Mouse (Mus musculus): ENCODE measurements around the gene Cd274. TPM values are rescaled to one million over a fixed set of nuclear protein-coding genes. Genes with fewer than 3 reads are reported as not detected.
"Not testable (repeated sequence)": the region's sequence is repeated elsewhere in the genome, so short reads cannot be mapped to it uniquely, and the experiment has no call there.

Gene Cd274
- total RNA-seq, 2 experiments from 2014 or later: 3.4 to 8.4 TPM

DNA sequence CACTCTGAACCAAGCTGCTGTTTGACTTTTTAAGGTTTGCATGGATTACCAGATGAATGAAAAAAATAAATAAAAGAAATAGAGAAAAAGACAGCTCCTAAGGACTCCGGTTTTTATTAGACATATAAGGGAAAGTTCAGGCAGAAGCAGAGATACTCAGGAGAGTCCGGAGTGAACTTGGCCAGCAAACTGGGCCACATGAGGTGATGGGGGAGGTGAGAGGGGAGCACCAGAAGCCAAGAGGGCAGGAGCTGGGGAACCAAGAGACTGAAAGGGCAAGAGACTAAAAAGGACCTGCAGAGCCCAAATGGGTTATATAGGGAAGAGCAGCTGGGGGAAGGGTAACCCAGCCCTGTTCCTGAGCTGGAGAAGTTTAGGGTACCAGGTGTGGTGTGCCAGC, 27.5 kb downstream of the Cd274 start:
- DNase-seq: peak in 1 of 2 experiments; percentile 22

DNA sequence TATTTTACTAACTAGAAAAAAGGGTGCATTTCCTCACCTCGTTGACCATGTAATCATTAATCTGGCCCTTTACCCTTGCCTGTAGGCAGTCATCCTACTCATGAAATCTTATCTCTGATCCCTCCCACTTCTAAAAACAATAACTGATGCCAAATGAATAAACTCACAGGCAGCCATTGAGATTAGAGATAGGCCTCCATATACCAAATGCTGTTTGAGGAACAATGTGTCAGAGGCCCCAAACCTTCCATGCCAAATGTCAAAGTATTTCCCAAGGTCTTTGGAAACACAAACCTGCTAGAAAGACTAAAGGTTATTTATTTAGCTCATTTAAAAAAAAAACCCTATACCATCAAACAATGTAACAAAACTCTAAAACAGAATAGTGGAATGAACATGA, 29.1 kb downstream of the Cd274 start:
- DNase-seq: no peak

DNA sequence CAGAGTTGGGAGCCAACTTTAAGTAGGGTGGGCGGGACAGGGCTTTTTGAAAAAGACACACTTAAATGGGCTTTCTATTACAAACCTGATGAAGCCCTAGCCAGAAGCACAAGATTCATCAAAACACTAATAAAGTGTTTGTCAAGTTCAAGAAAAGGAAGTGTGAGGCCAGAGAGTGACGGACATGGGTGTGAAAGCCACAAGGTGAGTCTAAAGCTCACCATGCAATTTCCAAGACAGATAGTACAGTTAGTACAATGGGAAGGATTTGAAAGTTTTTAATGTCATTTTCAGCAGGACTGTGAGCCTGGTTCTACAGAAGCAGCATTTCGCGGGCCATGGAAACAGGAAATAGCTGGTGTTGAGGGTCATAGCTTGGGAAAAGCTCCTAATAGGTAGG, 32.5 kb downstream of the Cd274 start:
- no peak for DNase-seq

DNA sequence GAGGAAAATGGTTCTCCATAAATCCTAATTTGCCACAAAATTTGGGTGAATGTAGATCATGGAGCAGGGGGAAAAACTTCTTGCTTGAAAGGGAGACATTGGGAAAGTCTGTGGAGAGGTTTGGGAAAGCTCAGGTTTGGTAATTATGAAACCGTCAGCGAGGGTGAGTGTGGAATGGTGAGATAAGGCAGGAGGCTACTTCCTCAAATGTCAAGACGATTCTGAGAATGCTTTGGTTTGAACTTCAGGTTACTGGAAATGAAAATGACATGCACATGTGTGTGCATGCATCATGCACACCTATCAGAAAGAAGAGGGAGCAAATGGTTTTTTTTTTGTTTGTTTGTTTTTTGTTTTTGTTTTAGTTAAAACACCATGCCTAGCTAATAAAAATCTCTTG, 33.2 kb downstream of the Cd274 start:
- DNase-seq: no peak

DNA sequence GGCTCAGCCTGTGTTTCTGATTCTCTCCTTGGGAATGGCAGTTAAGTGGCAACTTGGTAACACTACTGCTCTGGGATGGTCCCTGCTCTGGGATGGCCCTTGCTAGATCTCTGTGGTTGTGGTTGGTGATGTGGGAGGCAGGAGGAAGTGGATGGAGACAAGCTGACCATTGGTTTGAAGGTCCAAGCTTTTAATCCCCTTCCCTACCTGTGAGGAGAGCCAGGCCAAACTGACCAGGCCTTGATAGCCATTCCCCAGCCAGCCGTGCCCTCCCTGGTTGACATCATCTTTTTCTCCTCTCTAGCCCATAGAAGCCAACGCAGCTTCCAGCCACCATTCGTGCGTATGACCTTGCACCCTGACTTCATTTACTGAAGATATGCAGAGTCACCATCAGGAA, 35.4 kb downstream of the Cd274 start:
- DNase-seq: no peak

DNA sequence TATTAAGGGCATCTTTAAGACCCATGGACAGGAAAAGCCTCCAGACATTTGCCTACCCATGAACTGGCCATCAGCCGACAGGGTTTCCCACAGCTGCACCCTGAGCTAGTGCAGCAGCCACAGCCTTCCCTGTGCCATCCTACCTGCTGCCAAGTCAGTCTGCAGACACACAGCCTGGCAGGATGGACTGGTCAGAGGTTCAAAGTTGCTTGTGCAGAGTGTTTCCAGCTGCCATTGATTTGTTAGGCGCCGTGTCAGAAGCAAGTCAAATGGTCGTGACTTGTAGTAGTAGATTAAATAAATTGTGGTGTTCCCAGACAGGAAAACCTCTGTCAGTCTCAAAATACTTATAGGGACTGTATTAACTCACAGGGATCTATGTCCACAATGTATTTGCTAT, 36.0 kb downstream of the Cd274 start:
- DNase-seq: no peak

DNA sequence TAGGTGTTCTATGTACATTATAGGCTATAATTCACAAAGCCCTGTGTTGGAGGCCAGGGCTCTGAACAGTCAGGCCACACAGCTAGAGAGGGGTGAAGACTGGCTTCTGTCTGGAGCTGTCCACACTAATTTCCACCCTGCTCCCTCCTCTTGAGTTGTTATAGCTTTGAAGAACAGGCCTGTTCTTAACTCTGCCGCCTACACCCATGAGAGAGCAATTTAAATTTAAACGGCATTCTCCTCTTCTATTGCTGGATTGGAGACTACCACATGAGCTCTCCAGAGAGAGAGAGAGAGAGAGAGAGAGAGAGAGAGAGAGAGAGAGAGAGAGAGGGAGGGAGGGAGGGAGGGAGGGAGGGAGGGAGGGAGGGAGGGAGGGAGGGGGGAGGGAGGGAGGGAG, 38.1 kb downstream of the Cd274 start:
- no peak for DNase-seq

DNA sequence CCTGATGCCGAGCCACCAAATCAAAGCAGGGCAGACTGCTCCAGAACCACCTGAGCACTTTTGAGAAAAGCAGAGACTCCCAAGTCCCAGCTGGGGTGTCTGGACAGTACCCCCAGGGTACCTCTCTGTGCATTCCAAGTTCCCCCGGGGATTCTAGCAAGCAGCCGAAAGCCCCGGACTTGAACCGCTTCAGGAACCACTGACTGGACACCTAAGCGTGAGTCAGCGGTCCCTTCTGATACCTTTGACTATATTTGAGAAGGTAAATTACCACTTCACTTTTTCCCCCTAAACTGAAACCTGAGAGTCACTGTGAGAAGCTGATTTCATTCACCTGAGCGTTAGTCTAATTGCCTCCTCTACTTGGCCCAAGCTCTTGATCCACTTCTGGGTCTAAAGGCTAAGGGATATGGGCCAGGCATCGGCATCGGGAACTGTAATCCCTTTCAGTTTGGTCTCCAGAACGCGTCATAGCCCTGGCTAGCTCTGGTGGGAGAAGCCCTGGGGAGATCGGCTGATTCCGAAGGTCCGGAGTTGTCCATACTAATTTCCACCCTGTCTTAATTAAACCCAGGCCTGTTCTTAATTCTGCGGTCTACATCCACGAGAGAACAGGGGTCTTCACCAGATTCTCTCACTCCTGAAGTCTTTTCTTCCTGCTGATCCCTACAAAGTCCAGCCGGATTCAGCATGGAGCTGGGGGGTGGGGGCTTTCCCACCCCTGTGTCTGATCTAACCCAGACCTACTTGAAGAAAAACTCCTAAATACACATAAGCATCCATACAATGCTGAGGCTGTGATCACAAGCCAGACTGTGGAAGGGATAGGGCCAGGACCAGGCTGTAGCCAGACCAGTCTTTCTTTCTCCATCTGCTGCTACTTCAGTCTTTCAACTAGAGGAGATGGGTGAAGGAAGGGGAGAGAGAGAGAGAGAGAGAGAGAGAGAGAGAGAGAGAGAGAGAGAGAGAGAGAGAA, 39.1 kb downstream of the Cd274 start:
- DNase-seq: no peak

DNA sequence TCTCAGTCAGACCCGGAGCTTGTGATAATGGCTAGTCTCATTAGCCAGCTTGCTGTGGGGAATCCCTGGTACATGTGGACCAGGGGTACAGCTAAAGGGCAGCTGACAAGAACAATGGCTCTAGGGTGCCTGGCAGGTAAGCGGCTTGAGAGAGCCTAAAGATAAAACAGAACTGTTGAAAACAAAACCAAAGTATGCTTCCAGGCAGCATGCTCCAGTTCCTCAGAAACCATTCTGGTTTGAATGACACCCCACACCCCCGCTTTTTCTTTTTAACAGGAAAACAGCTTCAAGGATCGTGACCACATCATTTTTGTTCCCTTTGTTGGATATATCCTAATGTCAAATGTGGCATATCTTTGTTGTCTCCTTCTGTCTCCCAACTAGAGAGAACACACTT, 43.4 kb downstream of the Cd274 start, which contains the start of gene Pdcd1lg2:
TSS of gene Pdcd1lg2 (plus strand) at position 301 of the 400 bp plus-strand sequence.
- DNase-seq: no peak

DNA sequence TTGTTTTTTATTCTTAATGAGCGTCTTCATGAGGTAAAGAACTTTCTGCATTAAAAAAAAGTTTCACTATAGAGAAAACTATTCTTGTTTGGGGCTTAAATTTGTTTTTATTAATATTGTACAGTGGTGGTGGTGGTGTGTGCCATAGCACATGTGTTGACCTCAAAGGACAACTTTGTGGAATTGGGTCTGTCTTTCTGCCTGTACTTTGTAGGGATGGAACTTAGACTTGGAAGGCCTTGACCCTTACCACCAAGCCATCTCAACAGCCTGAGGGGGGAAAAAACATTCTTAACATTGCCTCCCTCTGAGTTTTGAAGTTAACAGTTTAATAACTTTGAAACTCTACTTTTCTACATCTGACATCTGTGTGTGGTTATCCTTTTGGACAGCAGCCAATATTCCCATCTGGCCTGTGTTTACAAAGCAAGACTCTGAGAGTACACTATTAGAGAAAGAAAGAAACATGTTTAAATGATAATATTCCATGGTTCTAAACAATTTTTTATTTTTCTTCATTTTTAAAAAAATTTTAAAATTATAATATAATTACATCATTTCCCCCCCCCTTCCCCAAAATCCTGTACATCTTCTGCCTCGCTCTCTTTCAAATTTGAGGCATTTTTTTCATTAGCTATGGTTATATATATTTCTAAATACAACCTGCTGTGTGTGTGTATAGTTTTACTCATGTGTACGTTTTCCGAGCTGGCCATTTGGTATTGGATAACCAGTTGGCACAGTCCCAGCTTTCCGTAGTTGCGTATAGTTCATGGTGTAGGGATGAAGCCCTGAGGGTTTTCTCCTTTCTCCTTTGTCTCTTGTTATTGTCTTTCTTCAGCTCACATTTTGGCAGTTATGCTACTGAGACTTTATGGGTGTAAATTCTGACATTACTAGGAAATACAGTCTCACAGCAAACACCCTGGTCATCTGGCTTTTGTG, 45.5 kb downstream of the Cd274 start:
- DNase-seq: no peak

DNA sequence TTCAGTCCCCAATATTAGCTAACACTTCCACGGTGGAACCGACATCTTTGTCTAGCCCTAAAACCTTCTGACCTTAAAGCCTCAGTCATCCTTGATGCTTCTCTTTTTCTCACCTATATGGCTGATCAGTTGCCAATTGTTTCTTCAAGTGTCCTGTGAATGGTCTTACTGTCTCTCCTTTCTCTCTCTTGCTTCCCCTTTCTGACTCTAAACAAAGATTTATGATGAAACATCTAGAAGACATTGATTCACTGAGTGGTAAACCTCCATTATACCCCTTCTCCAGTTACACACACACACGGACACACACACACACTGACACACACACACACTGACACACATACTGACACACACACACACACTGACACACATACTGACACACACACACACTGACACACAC, 47.3 kb downstream of the Cd274 start:
- no peak for DNase-seq

DNA sequence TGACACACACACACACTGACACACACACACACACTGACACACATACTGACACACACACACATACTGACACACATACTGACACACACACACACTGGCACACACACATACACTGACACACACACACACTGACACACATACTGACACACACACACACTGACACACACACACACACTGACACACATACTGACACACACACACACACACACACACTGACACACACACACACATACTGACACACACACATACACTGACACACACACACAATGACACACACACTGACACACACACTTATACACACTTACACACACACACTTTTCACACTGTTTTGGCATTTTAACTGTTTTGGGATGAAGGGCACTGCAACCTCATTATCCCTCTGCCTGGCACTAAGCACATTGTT, 47.7 kb downstream of the Cd274 start:
- not testable (repeated sequence) for DNase-seq

DNA sequence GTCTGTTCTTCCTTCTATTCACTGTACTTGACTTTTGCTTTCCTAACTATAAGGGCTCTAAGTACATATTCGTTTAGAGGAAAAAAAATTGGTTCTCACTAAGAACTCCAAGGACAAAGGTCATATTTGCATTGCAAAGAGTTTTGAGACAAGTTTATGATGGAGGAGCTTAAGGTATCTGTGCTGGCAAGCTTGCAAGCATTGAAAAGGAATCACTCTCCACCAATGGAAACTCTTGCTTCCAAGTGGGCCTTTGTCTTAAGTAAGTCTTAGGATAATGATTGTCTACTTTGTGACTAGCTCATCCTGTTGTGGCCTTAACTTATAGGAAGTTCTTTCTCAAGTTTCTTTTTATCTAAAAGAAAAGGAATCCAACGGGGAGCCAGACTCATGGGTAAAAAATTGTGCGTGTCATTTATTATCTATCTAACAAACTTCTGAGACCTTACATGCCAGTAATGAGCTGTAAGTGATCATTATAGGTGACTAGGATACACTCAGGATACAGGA, 49.2 kb downstream of the Cd274 start:
- no peak for DNase-seq

DNA sequence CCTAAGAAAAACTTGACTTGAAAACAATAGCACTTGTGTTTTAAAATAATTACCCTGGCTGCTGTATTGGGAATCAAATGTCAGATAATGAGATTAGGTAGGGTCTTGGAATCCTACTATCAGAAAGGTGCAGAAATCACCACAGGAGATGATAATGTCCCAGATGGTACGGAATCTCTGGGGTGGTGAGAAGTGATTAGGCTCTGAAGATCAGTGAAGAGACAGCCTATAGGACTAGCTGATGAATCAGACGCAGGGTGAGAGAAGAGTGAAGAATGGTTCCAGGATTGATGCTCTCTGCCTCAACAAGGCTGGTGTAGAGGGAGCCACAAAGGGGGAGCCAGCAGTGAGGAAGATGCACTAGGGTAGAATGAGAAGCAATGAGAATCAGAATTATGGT, 49.9 kb downstream of the Cd274 start:
- DNase-seq: no peak

DNA sequence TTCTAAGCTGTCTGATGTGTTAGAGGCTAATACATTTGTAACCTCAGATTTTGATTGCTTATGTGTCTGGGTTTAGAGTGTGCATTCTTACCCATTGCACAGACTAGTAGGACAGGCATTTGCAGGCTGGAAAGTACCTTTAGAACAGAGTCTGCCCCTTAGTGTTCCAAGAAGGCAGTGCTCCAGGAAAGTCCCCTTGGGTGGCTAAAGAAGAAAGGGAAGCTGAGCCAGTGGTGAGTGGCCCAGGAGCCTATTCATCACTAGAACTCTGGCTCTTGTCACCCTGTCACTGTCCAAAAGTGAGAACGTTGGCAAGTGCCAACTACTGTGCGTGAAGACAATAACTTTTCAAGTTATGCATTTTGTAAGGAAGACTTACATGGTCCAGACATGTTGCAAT, 50.6 kb downstream of the Cd274 start:
- peak in 1 of 2 experiments; percentile 18 for DNase-seq

DNA sequence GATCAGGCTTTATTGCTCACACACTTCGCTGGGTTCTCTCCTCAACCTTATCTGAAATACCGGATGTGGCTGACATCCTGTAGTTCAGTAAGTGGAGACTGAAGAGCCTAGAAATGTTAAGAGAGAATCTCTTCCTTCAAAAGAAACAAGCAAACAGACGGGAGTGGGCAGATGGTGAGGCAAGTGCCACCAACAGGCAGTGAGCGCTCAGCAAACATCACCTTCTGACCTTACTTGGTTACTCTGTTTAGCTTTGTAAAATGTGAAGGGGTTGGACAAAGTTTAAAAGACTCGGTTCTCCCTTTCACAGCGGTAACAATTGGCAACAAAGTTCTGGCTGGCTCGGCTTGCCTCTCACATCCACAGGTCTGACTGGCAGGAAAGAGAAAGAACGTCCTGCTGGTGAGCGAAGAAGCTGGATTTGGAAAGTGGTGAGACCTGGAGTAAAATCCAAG, 51.4 kb downstream of the Cd274 start:
- peak; percentile 19 to 30 for DNase-seq

DNA sequence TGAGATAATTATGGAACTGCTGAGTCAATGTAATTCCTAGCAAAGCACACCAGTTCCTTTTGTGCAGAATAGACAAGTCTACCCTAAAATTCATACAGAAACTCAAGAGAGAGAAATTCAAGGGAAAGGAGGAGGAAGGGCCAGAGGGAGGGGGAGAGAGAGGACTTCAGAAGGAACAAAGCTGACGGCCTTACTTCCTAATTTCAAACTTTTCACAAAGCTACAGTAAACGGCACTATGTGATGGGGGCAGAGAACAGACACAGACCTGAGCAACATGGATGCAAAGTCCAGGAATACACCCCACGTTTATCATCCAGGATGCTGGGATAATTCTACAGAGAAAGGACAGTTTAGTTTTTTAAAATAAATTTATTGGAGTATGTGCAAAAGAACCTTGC, 52.3 kb downstream of the Cd274 start:
- DNase-seq: no peak

DNA sequence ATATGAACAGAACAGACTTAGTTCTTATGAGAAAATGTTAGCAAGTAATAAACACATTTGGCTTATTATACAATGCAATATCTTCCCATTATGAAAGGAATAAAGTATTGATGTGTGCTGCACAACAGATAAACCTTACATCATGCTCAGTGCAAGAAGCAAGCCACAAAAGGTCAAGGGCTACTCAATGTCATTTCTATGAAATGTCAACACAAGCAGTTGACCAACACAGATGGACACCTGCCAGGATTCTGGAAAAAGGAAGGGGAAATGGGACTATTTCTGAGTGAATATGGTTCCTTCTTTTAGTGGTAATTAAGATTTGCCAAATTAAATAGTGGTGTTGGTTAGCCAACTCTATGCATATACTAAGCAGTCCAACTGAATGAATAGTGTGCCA, 52.7 kb downstream of the Cd274 start:
- DNase-seq: peak; percentile 42 to 66

DNA sequence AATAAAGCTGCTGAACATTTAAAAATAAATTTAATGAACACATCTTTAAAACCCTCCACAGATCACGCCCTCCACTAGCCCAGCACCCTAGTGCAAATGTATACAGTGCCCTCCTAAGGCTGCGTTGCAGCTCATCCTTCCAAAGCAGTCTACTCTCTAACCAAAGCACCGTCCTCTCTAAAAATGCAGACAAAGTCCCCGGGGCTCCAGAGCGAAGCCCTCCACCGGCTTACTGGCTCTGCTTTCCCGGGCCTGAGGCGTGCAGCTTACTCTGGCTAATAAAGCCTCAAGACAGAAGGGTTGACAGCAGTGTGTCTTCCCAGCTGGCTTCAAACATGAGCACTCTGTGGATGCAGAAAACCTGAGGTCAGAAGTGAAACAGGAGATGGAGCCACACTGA, 53.1 kb downstream of the Cd274 start:
- no peak for DNase-seq

DNA sequence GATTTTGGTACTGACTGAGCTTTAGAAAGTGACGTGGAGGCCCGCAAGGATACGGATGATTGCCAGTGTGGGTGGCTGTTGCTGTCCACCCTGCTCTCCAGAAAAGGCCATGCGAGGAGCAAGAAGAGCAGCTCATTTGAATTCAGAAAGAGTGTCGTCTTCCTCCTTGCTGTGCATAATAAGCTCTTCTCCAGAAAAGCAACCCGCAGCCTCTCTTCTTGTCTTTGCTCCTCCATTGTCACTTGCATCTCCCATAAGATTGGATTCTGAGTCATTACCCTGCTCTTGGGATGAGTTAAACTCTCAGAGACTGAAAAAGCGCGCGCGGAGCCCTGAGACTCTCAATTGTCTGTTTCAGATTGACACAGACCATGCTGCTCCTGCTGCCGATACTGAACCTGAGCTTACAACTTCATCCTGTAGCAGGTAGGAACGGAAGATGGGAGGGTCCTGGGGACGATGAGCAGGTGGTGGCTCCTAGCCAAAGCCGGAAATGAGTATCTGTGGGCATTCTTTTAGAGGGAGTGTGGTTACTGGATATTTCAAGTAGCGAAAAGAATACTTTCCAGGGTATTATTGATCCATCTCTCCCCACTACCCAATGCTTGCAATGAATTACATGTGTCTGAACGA, 54.9 kb downstream of the Cd274 start:
- DNase-seq: no peak

DNA sequence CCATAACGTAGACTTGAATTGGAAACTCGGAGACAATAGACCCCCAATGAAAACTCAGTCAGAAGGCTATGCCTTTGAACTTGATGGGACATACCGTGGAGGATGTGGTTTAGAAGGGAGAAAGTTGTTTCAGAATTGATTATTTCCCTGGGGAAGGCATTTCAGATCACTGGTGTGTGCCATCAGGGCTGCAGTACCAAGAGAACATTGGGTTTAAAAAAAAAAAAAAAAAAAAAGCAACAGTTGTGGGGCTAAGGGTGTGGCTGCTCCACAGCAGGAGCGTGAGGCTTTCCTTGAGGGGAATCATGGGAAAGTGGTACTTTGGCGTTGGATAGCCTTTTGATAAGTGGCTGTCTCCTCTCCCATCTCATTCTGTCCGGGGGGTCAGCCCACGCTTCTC, 55.5 kb downstream of the Cd274 start:
- no peak for DNase-seq

DNA sequence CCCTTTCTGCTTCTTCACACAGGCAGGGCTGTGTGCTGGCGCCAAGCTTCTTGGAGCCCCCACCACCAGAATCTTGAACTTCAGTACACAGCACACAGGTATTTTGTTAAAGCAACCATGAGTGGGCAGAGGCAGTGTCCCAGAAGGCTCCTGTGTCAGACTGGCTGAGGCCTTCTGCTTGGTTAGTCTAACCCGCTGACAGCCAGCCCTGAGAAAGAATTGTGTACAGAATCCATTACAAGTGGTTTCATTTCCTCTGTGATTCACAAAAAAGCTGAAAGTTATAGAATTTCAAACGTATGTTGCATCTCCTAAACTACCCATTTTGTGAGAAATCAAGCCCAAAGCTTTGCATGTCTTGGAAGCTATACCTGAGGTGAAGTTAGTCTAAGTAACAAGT, 63.3 kb downstream of the Cd274 start:
- DNase-seq: no peak
